Mouse (Mus musculus) gastrocnemius, adult 2 months (tissue): ENCODE measurements at regions not wholly inside any gene's neighbourhood (a gene's known extent, or its start where the extent isn't known, plus 50 kb on each side); places are given as distances from the start of the nearest gene placed in this dataset.

Experiments
- DNase-seq: peaks from one replicate; pipeline ENCODE4 v3.0.0; 2022
- H3K27ac ChIP-seq: fragments of 200-600 bp; 2 replicates; pipeline ENCODE4 v1.8.1; 2022; ENCODE audit warnings: mild to moderate bottlenecking
- H3K4me3 ChIP-seq: fragments of 200-600 bp; 2 replicates; pipeline ENCODE4 v1.8.1; 2022; ENCODE audit warnings: mild to moderate bottlenecking, moderate library complexity
- CTCF ChIP-seq: fragments of 200-600 bp; IDR thresholded peaks from 2 replicates; pipeline ENCODE4 v1.8.1; 2022; ENCODE audit warnings: antibody characterized with exemption, mild to moderate bottlenecking, moderate library complexity
- intact Hi-C: fragments of 180-260 bp; cut with DNase I; formaldehyde crosslinking; loops from one replicate; pipeline ENCODE4 v1.15.1; 2025

- Histone ChIP-seq H3K4me3 (no peak overlapping the region), H3K27ac (no peak overlapping the region)
- DNase-seq = no peak
- no peak for TF ChIP-seq CTCF
- intact Hi-C loops = no loop called here
Measured at GRCm38 (mm10) chr11:34153749-34154525, 54.0 kb downstream of the Foxi1 start.

- peak; percentile 81 for TF ChIP-seq CTCF
- Histone ChIP-seq H3K27ac (no peak overlapping the region), H3K4me3 (no peak overlapping the region)
- DNase-seq = peak; percentile 89
- intact Hi-C loops = loop anchor here (1.0 kb wide), 1 partner anchor 64 kb away; no protein-coding TSS in a partner anchor
Measured at GRCm38 (mm10) chr11:34149370-34149976, 51.1 kb upstream of the 4930469K13Rik start.
